Mouse (Mus musculus): ENCODE data around the gene Suclg2.

The Suclg2 gene

GRCm38 (mm10) chr6:95718031-95718968 lies at the start of gene Suclg2:
Suclg2 (minus strand) TSS chr6:95718800.
- DNase-seq (ENCODE audit: low read depth) = peak; percentile 88

GRCm38 (mm10) chr6:95766566-95766965 lies 48.0 kb upstream of the Suclg2 start:
- no peak for DNase-seq (ENCODE audit: low read depth)

DNA sequence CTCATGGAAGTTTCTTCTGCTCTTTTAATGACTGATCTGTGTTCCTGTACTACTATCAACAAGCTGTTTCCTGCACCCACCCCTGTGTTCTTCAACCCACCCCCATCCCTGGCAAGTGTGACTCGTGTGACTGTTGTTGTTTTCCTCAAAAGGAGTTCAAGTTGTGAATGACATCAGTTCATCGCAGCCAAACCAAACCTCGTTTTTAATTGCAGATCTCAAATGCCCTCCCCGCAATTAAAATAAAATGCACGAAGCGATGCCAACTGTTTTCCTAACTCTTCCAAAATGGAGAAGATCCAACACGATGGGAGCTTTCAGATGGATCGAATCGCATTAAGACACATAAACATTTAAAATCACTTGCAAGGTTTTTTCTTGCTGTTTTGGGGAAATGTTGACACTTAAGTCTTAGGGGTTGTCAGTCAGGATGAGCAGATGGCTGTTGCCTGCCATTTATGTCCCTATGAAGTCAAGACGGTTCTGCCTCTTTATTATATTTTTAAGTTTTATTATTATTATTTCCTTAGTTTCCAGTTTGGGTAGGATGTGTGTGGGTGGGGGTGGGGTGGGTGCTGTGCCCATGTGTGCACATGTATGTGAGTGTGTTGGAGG lies 41.1 kb upstream of the Suclg2 start:
- DNase-seq (ENCODE audit: low read depth) = no peak

DNA sequence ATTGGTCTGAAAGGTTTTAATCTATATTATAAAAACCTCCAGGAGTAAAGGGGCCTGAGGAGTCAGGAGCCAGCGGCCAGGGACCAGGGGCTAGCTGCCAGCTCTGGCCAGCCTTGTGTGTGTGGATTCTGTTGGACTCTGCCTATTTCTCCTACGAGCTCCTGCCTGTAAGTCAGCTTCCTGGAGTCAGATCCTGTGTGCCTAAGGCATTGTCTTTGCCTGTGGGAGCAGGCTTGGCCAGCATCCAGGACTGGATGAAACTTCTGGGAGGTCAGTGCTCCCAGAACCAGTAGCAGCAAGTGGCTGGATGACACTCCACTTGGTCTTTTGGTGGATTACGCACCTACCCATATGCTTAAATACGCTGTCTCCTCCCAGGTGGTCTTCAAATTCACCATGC lies 23.8 kb upstream of the Suclg2 start:
- no peak for DNase-seq (ENCODE audit: low read depth)

GRCm38 (mm10) chr6:95731570-95732367 lies 13.2 kb upstream of the Suclg2 start:
- DNase-seq (ENCODE audit: low read depth) = no peak

DNA sequence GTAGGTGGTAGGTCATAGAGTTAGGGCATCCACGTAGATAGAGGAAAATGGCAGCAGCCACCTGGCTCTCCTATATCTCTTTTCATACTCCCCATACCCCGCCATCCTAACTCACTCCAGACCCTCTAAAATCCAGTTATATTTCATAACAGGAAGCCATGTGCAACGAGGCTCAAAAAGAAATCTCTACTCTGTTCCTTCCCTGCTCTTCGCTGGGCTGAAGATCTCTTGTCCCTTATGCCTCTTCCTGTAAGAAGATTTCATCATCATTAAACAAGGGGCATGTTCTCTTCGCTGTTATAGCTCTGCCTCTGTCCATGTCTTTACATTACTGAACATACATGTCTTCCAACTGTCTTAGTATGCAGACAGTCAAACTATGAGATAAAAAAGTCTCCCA lies 10.8 kb upstream of the Suclg2 start:
- no peak for DNase-seq (ENCODE audit: low read depth)

- no peak for DNase-seq (ENCODE audit: low read depth)
These were observed 6.7 kb upstream of the Suclg2 start for GRCm38 (mm10) chr6:95725281-95725680.

- no peak for DNase-seq (ENCODE audit: low read depth)
These were observed 4.8 kb upstream of the Suclg2 start for GRCm38 (mm10) chr6:95723361-95723760.

GRCm38 (mm10) chr6:95719791-95720190 lies 1.2 kb upstream of the Suclg2 start:
- no peak for DNase-seq (ENCODE audit: low read depth)

GRCm38 (mm10) chr6:95718969-95719333 lies 351 bp upstream of the Suclg2 start:
- no peak for DNase-seq (ENCODE audit: low read depth)

DNA sequence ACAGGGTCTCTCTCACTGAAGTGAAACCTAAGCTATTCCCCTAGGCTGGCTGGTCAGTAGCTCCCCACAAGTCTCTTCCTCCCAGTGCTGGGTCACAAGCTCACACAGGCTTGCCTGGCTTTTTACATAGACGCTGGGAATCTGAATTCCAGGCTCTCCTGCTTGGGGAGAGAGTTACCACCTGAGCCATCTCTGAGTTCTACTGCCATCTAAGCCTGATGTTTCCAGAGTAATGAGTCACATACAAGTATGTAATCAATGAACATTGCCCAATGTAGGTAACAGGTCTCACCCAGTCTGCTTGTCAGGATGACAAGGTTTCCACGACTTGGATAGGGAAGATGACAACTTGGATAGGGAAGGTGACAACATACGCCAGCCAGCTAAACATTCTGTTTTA lies 1.5 kb downstream of the Suclg2 start:
- DNase-seq (ENCODE audit: low read depth) = no peak

GRCm38 (mm10) chr6:95716476-95716875 lies 2.1 kb downstream of the Suclg2 start:
- no peak for DNase-seq (ENCODE audit: low read depth)

- DNase-seq (ENCODE audit: low read depth) = no peak
These were observed 5.4 kb downstream of the Suclg2 start for GRCm38 (mm10) chr6:95713245-95713644.

DNA sequence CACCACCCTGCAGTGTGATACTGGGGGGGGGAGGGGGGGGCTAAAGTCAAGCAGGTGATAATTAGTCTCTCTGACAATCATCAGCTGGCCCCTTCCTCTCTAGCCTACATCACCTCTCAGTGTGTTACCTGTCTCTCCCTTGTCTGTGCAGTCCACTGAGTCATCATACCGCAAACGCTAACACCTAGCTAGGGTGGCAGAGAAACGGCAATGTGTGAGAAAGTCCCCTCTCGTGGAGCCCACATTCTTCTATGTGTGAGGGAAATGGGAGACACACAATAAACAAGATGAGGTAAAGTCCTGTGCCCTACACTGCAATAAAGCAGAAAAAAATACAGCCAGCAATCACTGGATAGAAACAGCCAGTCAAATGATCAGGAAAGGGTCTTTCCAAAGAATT lies 6.5 kb downstream of the Suclg2 start:
- no peak for DNase-seq (ENCODE audit: low read depth)

GRCm38 (mm10) chr6:95711671-95712070 lies 6.9 kb downstream of the Suclg2 start:
- DNase-seq (ENCODE audit: low read depth) = no peak

DNA sequence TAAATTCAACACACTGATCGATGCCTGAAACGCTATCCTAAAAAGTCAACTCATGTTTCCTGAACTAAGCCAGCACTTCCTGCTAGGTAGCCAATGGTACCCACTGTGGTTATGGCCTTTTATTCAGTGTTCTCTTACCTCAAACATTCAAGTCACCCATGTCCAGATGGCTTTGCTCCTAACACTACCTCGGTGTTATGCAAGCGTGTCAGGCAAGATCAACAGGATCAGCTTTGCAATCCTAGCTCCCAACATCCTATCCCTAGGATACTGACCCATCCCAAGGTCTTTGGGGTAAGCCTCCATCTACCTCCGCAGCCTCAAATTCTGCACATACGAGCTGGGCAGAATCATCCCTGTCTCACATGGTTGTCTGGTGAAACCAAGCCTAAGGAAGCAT lies 7.7 kb downstream of the Suclg2 start:
- no peak for DNase-seq (ENCODE audit: low read depth)

GRCm38 (mm10) chr6:95709531-95709930 lies 9.1 kb downstream of the Suclg2 start:
- DNase-seq (ENCODE audit: low read depth) = no peak

- DNase-seq (ENCODE audit: low read depth) = no peak
These were observed 9.5 kb downstream of the Suclg2 start for GRCm38 (mm10) chr6:95709106-95709505.

GRCm38 (mm10) chr6:95704626-95705025 lies 14.0 kb downstream of the Suclg2 start:
- DNase-seq (ENCODE audit: low read depth) = no peak

GRCm38 (mm10) chr6:95702200-95702599 lies 16.4 kb downstream of the Suclg2 start:
- DNase-seq (ENCODE audit: low read depth) = no peak

DNA sequence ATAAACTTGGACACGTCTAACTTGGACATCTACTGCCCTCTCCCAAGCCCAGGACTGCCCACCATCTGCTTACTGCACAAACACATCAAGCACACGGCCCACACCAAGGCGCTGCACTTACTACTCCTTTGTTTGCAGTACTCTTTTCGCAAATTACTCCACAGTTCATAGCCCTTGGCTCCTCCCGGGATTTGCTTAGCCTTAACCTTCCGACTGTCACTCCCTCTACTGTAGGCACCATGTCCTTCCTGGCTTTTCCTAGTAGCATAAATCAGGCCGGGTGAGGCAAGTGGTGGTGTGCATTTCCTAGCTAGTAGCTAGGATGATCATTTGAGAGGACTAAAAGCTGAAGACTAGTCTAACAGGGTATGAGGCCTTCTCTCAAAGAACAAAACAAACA lies 16.8 kb downstream of the Suclg2 start:
- no peak for DNase-seq (ENCODE audit: low read depth)

GRCm38 (mm10) chr6:95700981-95701610 lies 17.5 kb downstream of the Suclg2 start:
- DNase-seq (ENCODE audit: low read depth) = no peak
